Mouse (Mus musculus) 3T3-L1 (cell line): ENCODE measurements around the gene Olfr325.

Source experiments
- DNase-seq: peaks from one replicate; pipeline ENCODE4 v3.0.0-alpha.2; 2015; ENCODE audit warnings: low read depth, low spot score

Olfr325 gene

GRCm38 (mm10) chr11:58630401-58630800 lies 52.9 kb downstream of the Olfr325 start, which contains the start of gene Olfr323:
Gene Olfr323, minus strand, starts transcription at chr11:58630501.
- DNase-seq: no peak
